Mouse (Mus musculus) bone marrow, adult 2 months (tissue): ENCODE results near the gene Rap1a.

Source experiments
- CTCF ChIP-seq: fragments of 200-500 bp; IDR thresholded peaks from 2 replicates; pipeline ENCODE4 v1.5.1; 2011; ENCODE audit warnings: low read length, control low read depth; ENCODE audit not compliant: control insufficient read depth, insufficient read depth
- POLR2A ChIP-seq: fragments of 200-500 bp; IDR thresholded peaks from 2 replicates; pipeline ENCODE4 v1.6.1; 2011; ENCODE audit warnings: low read depth, mild to moderate bottlenecking, control low read depth, low read length, borderline replicate concordance; ENCODE audit not compliant: control insufficient read depth

- TF ChIP-seq CTCF (no peak), POLR2A (no peak)
These were observed 30.3 kb downstream of the Rap1a start for GRCm38 (mm10) chr3:105770836-105771235.
